ENCODE assay signal across 24 mouse cellular contexts in the genomic region with DNA sequence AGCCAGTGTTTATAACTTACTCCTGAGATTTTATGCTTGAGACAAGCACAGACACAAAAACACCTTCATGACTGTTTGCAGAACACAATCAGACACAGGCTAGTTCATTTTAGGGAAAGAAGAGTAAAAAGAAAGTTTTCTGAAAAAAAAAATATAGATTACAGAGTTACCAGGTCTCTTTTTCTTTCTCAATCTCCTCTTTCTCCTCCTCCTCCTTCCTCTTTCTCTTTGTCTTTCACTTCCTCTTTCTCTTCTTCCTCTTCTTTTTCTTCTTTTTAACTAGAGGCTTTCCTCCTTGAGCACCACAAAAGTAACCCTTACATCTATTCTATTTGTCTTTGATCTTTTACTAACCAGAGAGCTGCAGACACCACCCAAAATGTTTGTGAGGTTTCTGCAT. TPM values are rescaled to one million over a fixed set of nuclear protein-coding genes. Genes with fewer than 3 reads are reported as not detected.
DNase-seq lines count a peak whose midpoint lies in the region; ATAC-seq and TF ChIP-seq lines count a peak whose summit lies in the region.
"Had no signal": no experiment of that assay in that cellular context is flagged by ENCODE, and none has a peak within 500 bp of the region (broad histone marks: within the 10 kb centered on the region; RNA-seq: fewer than 3 reads in every experiment).

No protein-coding gene starts in this region.

- TF ChIP-seq CTCF in CH12.LX (conservative IDR thresholded peaks at IDR 0.05 in 1 of 2, IDR thresholded peaks at IDR 0.05 in 1 of 2; ENCODE audit: low read depth in 2 of 2, low read length in 2 of 2): no peak
- no peak for TF ChIP-seq CTCF in bone marrow macrophage, adult 2 months (IDR thresholded peaks at IDR 0.05; ENCODE audit: low read depth, low read length)

- peak; percentile 95 for TF ChIP-seq EP300 in CH12.LX (IDR thresholded peaks at IDR 0.05; ENCODE audit: low read length)

- H3K9me3 ChIP-seq in CH12.LX (replicated peaks; ENCODE audit: low read length): no peaks in the 10 kb centered on the region
- no peaks in the 10 kb centered on the region for H3K9me3 ChIP-seq in midbrain, embryonic 13.5 days
- H3K9me3 ChIP-seq: embryonic facial prominence, embryonic 12.5 days; G1E; heart, embryonic 15.5 days; hindbrain, embryonic 10.5 days; hindbrain, embryonic 15.5 days had no signal

- no peak for TF ChIP-seq RAD21 in CH12.LX (IDR thresholded peaks at IDR 0.05; ENCODE audit: low read depth, low read length)

- no peaks in the 10 kb centered on the region for H3K27me3 ChIP-seq in CH12.LX (replicated peaks)
- H3K27me3 ChIP-seq in splenic B cell, adult 2 months (ENCODE audit: control insufficient read depth, insufficient read depth, low read length, poor library complexity, severe bottlenecking): no peaks in the 10 kb centered on the region
- H3K27me3 ChIP-seq in midbrain, embryonic 13.5 days: no peaks in the 10 kb centered on the region
- H3K27me3 ChIP-seq: embryonic facial prominence, embryonic 12.5 days; heart, embryonic 15.5 days; hindbrain, embryonic 15.5 days had no signal

- peak; percentile 44 for DNase-seq in CH12.LX (ENCODE audit: extremely low read depth)
- DNase-seq in splenic B cell, adult 2 months (ENCODE audit: low read depth, low spot score): peak; percentile 60
- no peak for DNase-seq in left cerebral cortex, adult 8-10 months (ENCODE audit: low spot score in 2 of 2)
- DNase-seq in testis, postnatal 10 days (ENCODE audit: low spot score): no peak
- DNase-seq: adrenal gland, postnatal 25 days; cerebellum, adult 2 months; cerebellum, postnatal 10 days; gastrocnemius, postnatal 10 days; heart, adult 2 months had no signal

- H3K79me2 ChIP-seq in CH12.LX (replicated peaks; ENCODE audit: control insufficient read depth, extremely low read depth, insufficient read depth, poor library complexity, severe bottlenecking): peaks cover 20% of the 10 kb centered on the region

- in situ Hi-C loops in CH12.LX (cut with MboI; ENCODE audit: low pct_ligation_motif_present, low pct_unique_long_range_greater_than_20kb, low sequenced_read_pairs): no loop called here

- H3K36me3 ChIP-seq in CH12.LX (replicated peaks in 1 of 2; ENCODE audit: control insufficient read depth in 1 of 2, insufficient read depth in 1 of 2, low read length in 1 of 2): peaks cover 0 to 2% of the 10 kb centered on the region in 2 experiments
- 0 out of 2 replicates have a peak, but pooled peaks cover 3% of the 10 kb centered on the region for H3K36me3 ChIP-seq in splenic B cell, adult 2 months (ENCODE audit: control insufficient read depth, insufficient read depth, low read length, poor library complexity, severe bottlenecking)
- H3K36me3 ChIP-seq in midbrain, embryonic 13.5 days: no peaks in the 10 kb centered on the region
- H3K36me3 ChIP-seq: embryonic facial prominence, embryonic 12.5 days; G1E; heart, embryonic 15.5 days; hindbrain, embryonic 10.5 days; hindbrain, embryonic 15.5 days had no signal

- peaks cover 7 to 48% of the 10 kb centered on the region in 2 experiments for H3K4me1 ChIP-seq in CH12.LX (ENCODE audit: control insufficient read depth in 1 of 2, insufficient read depth in 2 of 2)
- H3K4me1 ChIP-seq in bone marrow macrophage, adult 2 months (ENCODE audit: control insufficient read depth, insufficient read depth, low read length): peaks cover 32% of the 10 kb centered on the region
- H3K4me1 ChIP-seq in midbrain, embryonic 13.5 days (replicated peaks): no peaks in the 10 kb centered on the region
- H3K4me1 ChIP-seq: embryonic facial prominence, embryonic 12.5 days; heart, embryonic 15.5 days; hindbrain, embryonic 10.5 days; hindbrain, embryonic 15.5 days had no signal

- peak overlapping the region; percentile 54; the same call in 1 of the 2 replicates for H3K4me2 ChIP-seq in CH12.LX (ENCODE audit: insufficient read depth, low read depth, poor library complexity, severe bottlenecking)
- no peak overlapping the region for H3K4me2 ChIP-seq in midbrain, embryonic 13.5 days (replicated peaks)
- H3K4me2 ChIP-seq: embryonic facial prominence, embryonic 12.5 days; heart, embryonic 11.5 days; heart, embryonic 15.5 days; hindbrain, embryonic 15.5 days had no signal

- dilution Hi-C loops in CH12.LX (cut with MboI; ENCODE audit: extremely low pct_ligation_motif_present, extremely low pct_unique_long_range_greater_than_20kb, low sequenced_read_pairs): no loop called here

- H3K4me3 ChIP-seq in CH12.LX (replicated peaks in 1 of 3; ENCODE audit: low read depth in 2 of 3, low read length in 2 of 3, poor library complexity in 1 of 3): peak overlapping the region in 2 of 3 experiments; percentile 31 to 46
- H3K4me3 ChIP-seq in bone marrow macrophage, adult 2 months (ENCODE audit: insufficient read depth, low read length): no peak overlapping the region
- no peak overlapping the region for H3K4me3 ChIP-seq in midbrain, embryonic 13.5 days (replicated peaks)
- H3K4me3 ChIP-seq: embryonic facial prominence, embryonic 12.5 days; heart, adult 2 months; heart, embryonic 15.5 days; hindbrain, embryonic 10.5 days; hindbrain, embryonic 15.5 days had no signal

- no peak; the same call in 1 of the 2 replicates for TF ChIP-seq POLR2A in CH12.LX (IDR thresholded peaks at IDR 0.05; ENCODE audit: low read depth, low read length)
- no peak for TF ChIP-seq POLR2A in bone marrow macrophage, adult 2 months (IDR thresholded peaks at IDR 0.05; ENCODE audit: borderline replicate concordance, low read depth, low read length)

- H3K9ac ChIP-seq in CH12.LX (ENCODE audit: insufficient read depth, low read depth): peak overlapping the region; percentile 57
- no peak overlapping the region for H3K9ac ChIP-seq in midbrain, embryonic 13.5 days (replicated peaks)
- H3K9ac ChIP-seq: embryonic facial prominence, embryonic 12.5 days; heart, embryonic 15.5 days; hindbrain, embryonic 15.5 days had no signal

- peak; percentile 83 for ATAC-seq in megakaryocyte, adult 5-6 weeks (ENCODE audit: poor library complexity, severe bottlenecking)
- no peak for ATAC-seq in midbrain, embryonic 13.5 days
- ATAC-seq: activated CD4-positive, CD25-positive, alpha-beta regulatory T cell, adult 4 months; forebrain, embryonic 16.5 days; Patski had no signal

- H3K27ac ChIP-seq in CH12.LX (ENCODE audit: insufficient read depth, low read depth): peak overlapping the region; percentile 75
- peak overlapping the region; percentile 73 for H3K27ac ChIP-seq in bone marrow macrophage, adult 2 months (ENCODE audit: insufficient read depth, low read depth, low read length)
- H3K27ac ChIP-seq in midbrain, embryonic 13.5 days: no peak overlapping the region
- H3K27ac ChIP-seq: embryonic facial prominence, embryonic 12.5 days; heart, adult 2 months; heart, embryonic 15.5 days; hindbrain, embryonic 10.5 days; hindbrain, embryonic 15.5 days had no signal

TF ChIP-seq in CH12.LX, 34 proteins besides CTCF, POLR2A, EP300 and RAD21:
- TF ChIP-seq MAFK (IDR thresholded peaks at IDR 0.05; ENCODE audit: insufficient replicate concordance, low read length) (no peak), NELFE (IDR thresholded peaks at IDR 0.05; ENCODE audit: low read depth, low read length) (no peak), ELF1 (IDR thresholded peaks at IDR 0.05; ENCODE audit: low read depth, low read length) (no peak), ETS1 (conservative IDR thresholded peaks at IDR 0.05; ENCODE audit: low read depth, low read length) (0 out of 2 replicates have a peak, but pooled peaks have one; percentile 27), PAX5 (IDR thresholded peaks at IDR 0.05; ENCODE audit: low read length) (no peak), CHD2 (IDR thresholded peaks at IDR 0.05; ENCODE audit: low read length) (no peak), TBP (conservative IDR thresholded peaks at IDR 0.05; ENCODE audit: low read depth, low read length) (0 out of 2 replicates have a peak, but pooled peaks have one; percentile 25), ZNF384 (IDR thresholded peaks at IDR 0.05; ENCODE audit: low read depth, low read length) (peak; percentile 83), RCOR1 (conservative IDR thresholded peaks at IDR 0.05; ENCODE audit: low read depth, low read length) (0 out of 2 replicates have a peak, but pooled peaks have one; percentile 46), UBTF (IDR thresholded peaks at IDR 0.05; ENCODE audit: low read depth, low read length) (no peak), SIN3A (IDR thresholded peaks at IDR 0.05; ENCODE audit: low read length) (no peak), IRF4 (IDR thresholded peaks at IDR 0.05; ENCODE audit: low read depth, low read length) (peak; percentile 93), HCFC1 (IDR thresholded peaks at IDR 0.05; ENCODE audit: low read depth, low read length) (no peak)

RNA-seq across cellular contexts. Expression of a gene that starts 18.7 kb away (rescaled TPM):
- 47.6 and 53.6 TPM in 2 replicates for total RNA-seq in CH12.LX (2012; rRNA removed)
- total RNA-seq in CH12.LX (2014; rRNA removed): 92.6 and 110 TPM in 2 replicates
- 102 and 103 TPM in 2 replicates for polyA plus RNA-seq in CH12.LX (2012; ENCODE audit: insufficient read length, low read depth)
- 101 and 108 TPM in 2 replicates for polyA plus RNA-seq in bone marrow macrophage, adult 2 months (2012; ENCODE audit: insufficient read depth, insufficient read length, missing spikeins)
- total RNA-seq in megakaryocyte, adult 5-6 weeks (2015): 308 and 344 TPM in 2 replicates
- 409 TPM in 2 replicates for total RNA-seq in megakaryocyte, adult 5-6 weeks (2017)
- 9.5 TPM in 2 replicates for polyA plus RNA-seq in midbrain, embryonic 13.5 days (2015; fragmentation: Nextera tagmentation; extraction: Ambion mirVana)
- 1 to 10 TPM; 1.3 to 3.1 (median 1.8) TPM for total RNA-seq in left cerebral cortex, adult 8-10 months (2022)

RNA-seq across cellular contexts. Expression of a gene that starts 35.6 kb away (rescaled TPM):
- total RNA-seq in CH12.LX (2012; rRNA removed) (0.13 and 0.17 TPM in 2 replicates), CH12.LX (2014; rRNA removed) (0.26 TPM in 1 of 2 replicates, not detected in the other)
- not detected in 2 replicates for polyA plus RNA-seq in CH12.LX (2012; ENCODE audit: insufficient read length, low read depth)
- polyA plus RNA-seq in bone marrow macrophage, adult 2 months (2012; ENCODE audit: insufficient read depth, insufficient read length, missing spikeins): not detected in 2 replicates
- not detected in 2 replicates for total RNA-seq in megakaryocyte, adult 5-6 weeks (2015)
- not detected in 2 replicates for total RNA-seq in megakaryocyte, adult 5-6 weeks (2017)
- polyA plus RNA-seq in midbrain, embryonic 13.5 days (2015; fragmentation: Nextera tagmentation; extraction: Ambion mirVana): not detected in 2 replicates
- under 1 TPM in 1 of 4 experiments, not detected in 3; 0.14 TPM for total RNA-seq in left cerebral cortex, adult 8-10 months (2022)
- total RNA-seq: adrenal gland, adult 18-20 months; adrenal gland, postnatal 25 days; gastrocnemius, postnatal 10 days; heart, adult 2 months; heart, postnatal 25 days had no signal
- polyA plus RNA-seq: activated CD4-positive, CD25-positive, alpha-beta regulatory T cell, adult 4 months; forebrain, embryonic 11.5 days; forebrain, embryonic 16.5 days; G1E; heart, adult 2 months had no signal

Comparison
In these comparisons a context has a peak if more than half of its experiments do, and no peak if none do; other contexts are left out.
1. DNase-seq: peak in CH12.LX (single experiment) and splenic B cell, adult 2 months (single experiment); none in left cerebral cortex, adult 8-10 months (0 of 2) and testis, postnatal 10 days (single experiment).
2. H3K4me3 ChIP-seq: peak in CH12.LX (2 of 3); none in bone marrow macrophage, adult 2 months (single experiment) and midbrain, embryonic 13.5 days (single experiment).
3. RNA of a gene that starts 18.7 kb away (total RNA-seq): 308 to 409 TPM in megakaryocyte, adult 5-6 weeks and 47.6 to 110 TPM in CH12.LX; 1.3 to 3.1 TPM in left cerebral cortex, adult 8-10 months; every median in the first group is over 10 times any median in the second.